ENCODE assay signal across 24 mouse cellular contexts in genomic region chr19:57017785-57018179, GRCm38 (mm10). TPM values are rescaled to one million over a fixed set of nuclear protein-coding genes. Genes with fewer than 3 reads are reported as not detected.
DNase-seq lines count a peak whose midpoint lies in the region; ATAC-seq and TF ChIP-seq lines count a peak whose summit lies in the region.
"Had no signal": no experiment of that assay in that cellular context is flagged by ENCODE, and none has a peak within 500 bp of the region (broad histone marks: within the 10 kb centered on the region; RNA-seq: fewer than 3 reads in every experiment).

No protein-coding gene starts in this region.

- no peak for DNase-seq in heart, adult 2 months
- no peak for DNase-seq in heart, postnatal 14 days
- no peak for DNase-seq in heart, postnatal 0 days (ENCODE audit: low spot score)
- no peak for DNase-seq in kidney, postnatal 14 days
- DNase-seq in layer of hippocampus, postnatal 36 days = no peak
- DNase-seq: adrenal gland, postnatal 36 days; cerebellum, adult 11 months; cerebellum, adult 9-11 months; gastrocnemius, postnatal 25 days; heart, postnatal 36 days; left cerebral cortex, postnatal 4 days had no signal

- H3K4me2 ChIP-seq in heart, postnatal 0 days (ENCODE audit: low read depth, low read length) = peak overlapping the region; percentile 39
- no peak overlapping the region for H3K4me2 ChIP-seq in heart, embryonic 11.5 days
- H3K4me2 ChIP-seq in kidney, embryonic 16.5 days (replicated peaks; ENCODE audit: low read depth, low read length) = peak overlapping the region; percentile 39; the same call in 1 of the 2 replicates
- H3K4me2 ChIP-seq: liver, embryonic 15.5 days; midbrain, embryonic 13.5 days had no signal

- H3K9ac ChIP-seq in heart, adult 2 months (ENCODE audit: low read depth, low read length) = no peak overlapping the region
- no peak overlapping the region for H3K9ac ChIP-seq in heart, postnatal 0 days (replicated peaks; ENCODE audit: low read depth, low read length)
- no peak overlapping the region for H3K9ac ChIP-seq in heart, embryonic 11.5 days (ENCODE audit: low read depth, low read length)
- H3K9ac ChIP-seq in kidney, embryonic 16.5 days (replicated peaks; ENCODE audit: low read length) = no peak overlapping the region
- H3K9ac ChIP-seq: liver, embryonic 15.5 days; midbrain, embryonic 13.5 days had no signal

- TF ChIP-seq CTCF in heart, adult 2 months (IDR thresholded peaks at IDR 0.05) = no peak
- no peak for TF ChIP-seq CTCF in heart, postnatal 0 days (IDR thresholded peaks at IDR 0.05; ENCODE audit: low read depth)

- intact Hi-C loops in heart, adult 2 months (cut with DNase I) = no loop called here
- intact Hi-C loops in heart, postnatal 14 days (cut with DNase I) = no loop called here

- H3K4me3 ChIP-seq in heart, adult 2 months = no peak overlapping the region
- H3K4me3 ChIP-seq in heart, postnatal 0 days (ENCODE audit: low read depth, low read length) = no peak overlapping the region
- H3K4me3 ChIP-seq in heart, embryonic 11.5 days (ENCODE audit: low read depth, low read length) = no peak overlapping the region
- no peak overlapping the region for H3K4me3 ChIP-seq in kidney, embryonic 16.5 days (ENCODE audit: low read length)
- no peak overlapping the region for H3K4me3 ChIP-seq in brown adipose tissue, adult 24 weeks (ENCODE audit: insufficient read depth, low read depth, low read length)
- H3K4me3 ChIP-seq: forebrain, embryonic 10.5 days; liver, embryonic 15.5 days; megakaryocyte, embryonic 14.5 days; midbrain, embryonic 13.5 days had no signal

- no peaks in the 10 kb centered on the region for H3K9me3 ChIP-seq in heart, postnatal 0 days (replicated peaks; ENCODE audit: control insufficient read depth, low read length)
- H3K9me3 ChIP-seq in heart, embryonic 11.5 days (replicated peaks; ENCODE audit: control insufficient read depth, low read length) = no peaks in the 10 kb centered on the region
- H3K9me3 ChIP-seq in kidney, embryonic 16.5 days (ENCODE audit: low read length) = no peaks in the 10 kb centered on the region
- H3K9me3 ChIP-seq: forebrain, embryonic 10.5 days; liver, embryonic 15.5 days; megakaryocyte, embryonic 14.5 days; midbrain, embryonic 13.5 days had no signal

- WGBS in heart, adult 2 months = 63% methylated on average over 8 of the region's 8 CpGs
- WGBS in heart, postnatal 0 days = 73% methylated on average over 8 of the region's 8 CpGs
- WGBS in heart, embryonic 11.5 days (ENCODE audit: insufficient replicate concordance) = 69% methylated on average over 8 of the region's 8 CpGs
- 74% methylated on average over 8 of the region's 8 CpGs for WGBS in kidney, embryonic 16.5 days

- no peak for ATAC-seq in heart, postnatal 0 days (ENCODE audit: insufficient read depth, low read depth)
- no peak for ATAC-seq in heart, embryonic 11.5 days (replicated peaks; ENCODE audit: insufficient number of reproducible peaks, low FRiP score, low TSS enrichment)
- peak; percentile 55; the same call in 1 of the 2 replicates for ATAC-seq in kidney, embryonic 16.5 days (ENCODE audit: low FRiP score, low TSS enrichment)
- ATAC-seq: forebrain, embryonic 16.5 days; inflammation-experienced regulatory T-cells, adult 6 months; midbrain, embryonic 13.5 days; Patski had no signal

- H3K4me1 ChIP-seq in heart, adult 2 months (ENCODE audit: control insufficient read depth, insufficient read depth, low read length) = peaks cover 6% of the 10 kb centered on the region
- H3K4me1 ChIP-seq in heart, postnatal 0 days (ENCODE audit: control insufficient read depth, insufficient read depth) = 0 out of 2 replicates have a peak, but pooled peaks cover 5% of the 10 kb centered on the region
- no peaks in the 10 kb centered on the region for H3K4me1 ChIP-seq in heart, embryonic 11.5 days (ENCODE audit: control insufficient read depth, insufficient read depth, low read length)
- H3K4me1 ChIP-seq in kidney, embryonic 16.5 days (ENCODE audit: insufficient read depth, low read length) = peaks cover 26% of the 10 kb centered on the region
- peaks cover 29% of the 10 kb centered on the region for H3K4me1 ChIP-seq in brown adipose tissue, adult 24 weeks (ENCODE audit: control insufficient read depth, insufficient read depth, insufficient read length, low read length)
- H3K4me1 ChIP-seq: liver, embryonic 15.5 days had no signal

- no peak for TF ChIP-seq POLR2A in heart, adult 2 months (IDR thresholded peaks at IDR 0.05; ENCODE audit: insufficient read depth, low read depth, low read length)

- H3K27me3 ChIP-seq in heart, adult 2 months (ENCODE audit: control insufficient read depth, insufficient read depth, low read length) = no peaks in the 10 kb centered on the region
- H3K27me3 ChIP-seq in heart, postnatal 0 days (ENCODE audit: control insufficient read depth, insufficient read depth, low read length) = no peaks in the 10 kb centered on the region
- no peaks in the 10 kb centered on the region for H3K27me3 ChIP-seq in heart, embryonic 11.5 days (ENCODE audit: control insufficient read depth, insufficient read depth, low read length)
- no peaks in the 10 kb centered on the region for H3K27me3 ChIP-seq in kidney, embryonic 16.5 days (ENCODE audit: insufficient read depth, low read length)
- H3K27me3 ChIP-seq: midbrain, embryonic 13.5 days; Patski had no signal

- TF ChIP-seq EP300 in heart, adult 2 months (IDR thresholded peaks at IDR 0.05; ENCODE audit: insufficient read depth, low read depth, low read length) = no peak
- TF ChIP-seq EP300 in heart, postnatal 0 days (IDR thresholded peaks at IDR 0.05; ENCODE audit: low read depth) = no peak

- no peaks in the 10 kb centered on the region for H3K36me3 ChIP-seq in heart, adult 2 months (ENCODE audit: control insufficient read depth, insufficient read depth, low read length)
- H3K36me3 ChIP-seq in heart, postnatal 0 days (replicated peaks; ENCODE audit: control insufficient read depth, insufficient read depth, low read length) = no peaks in the 10 kb centered on the region
- no peaks in the 10 kb centered on the region for H3K36me3 ChIP-seq in heart, embryonic 11.5 days (ENCODE audit: control insufficient read depth, insufficient read depth, low read length)
- no peaks in the 10 kb centered on the region for H3K36me3 ChIP-seq in kidney, embryonic 16.5 days (ENCODE audit: insufficient read depth, low read length)
- H3K36me3 ChIP-seq: forebrain, embryonic 10.5 days; liver, embryonic 15.5 days; midbrain, embryonic 13.5 days had no signal

- H3K27ac ChIP-seq in heart, adult 2 months = peak overlapping the region; percentile 36
- peak overlapping the region; percentile 26 for H3K27ac ChIP-seq in heart, postnatal 0 days (ENCODE audit: low read depth)
- no peak overlapping the region for H3K27ac ChIP-seq in heart, embryonic 11.5 days (ENCODE audit: low read depth, low read length)
- H3K27ac ChIP-seq in kidney, embryonic 16.5 days (ENCODE audit: low read length) = peak overlapping the region; percentile 78
- peak overlapping the region; percentile 43 for H3K27ac ChIP-seq in brown adipose tissue, adult 24 weeks (replicated peaks; ENCODE audit: low read depth, low read length)
- H3K27ac ChIP-seq: forebrain, embryonic 10.5 days; liver, embryonic 15.5 days; midbrain, embryonic 13.5 days had no signal

- no peaks in the 10 kb centered on the region for H3K79me2 ChIP-seq in heart, adult 2 months (replicated peaks; ENCODE audit: control insufficient read depth, insufficient read depth, low read length)

RNA-seq across cellular contexts. Expression of gene Afap1l2, which starts 9.8 kb away (rescaled TPM):
- total RNA-seq in heart, adult 2 months (2021) = 1 to 10 TPM; 3.6 TPM
- 1.8 and 2.9 TPM in 2 replicates for polyA plus RNA-seq in heart, adult 2 months (2012; rRNA removed)
- 1 to 10 TPM; 7.5 to 9.1 TPM for total RNA-seq in heart, postnatal 14 days (2021)
- total RNA-seq in heart, postnatal 0 days (2014; rRNA removed; ENCODE audit: low replicate concordance) = 2.3 and 3.6 TPM in 2 replicates
- polyA plus RNA-seq in heart, postnatal 0 days (2015; fragmentation: Nextera tagmentation; extraction: Ambion mirVana) = 2.5 and 2.7 TPM in 2 replicates
- 1.3 and 1.5 TPM in 2 replicates for polyA plus RNA-seq in heart, embryonic 11.5 days (2014; fragmentation: Nextera tagmentation; extraction: Ambion mirVana)
- polyA plus RNA-seq in kidney, embryonic 16.5 days (2015; fragmentation: Nextera tagmentation; extraction: Ambion mirVana) = 22.0 and 22.3 TPM in 2 replicates
- polyA plus RNA-seq in brown adipose tissue, adult 24 weeks (2012; ENCODE audit: insufficient read depth, insufficient read length, missing spikeins) = 1.3 and 1.4 TPM in 2 replicates
- total RNA-seq in layer of hippocampus, postnatal 36 days (2021) = 10 to 100 TPM; 11.5 to 14.7 TPM
- total RNA-seq: common myeloid progenitor, adult 5-6 weeks; monocyte, adult 5-6 weeks; neutrophil, adult 5-6 weeks had no signal
- polyA plus RNA-seq: inflammation-experienced regulatory T-cells, adult 6 months had no signal
